Mouse (Mus musculus): ENCODE data around the gene Arhgef15.

Gene Arhgef15

DNA sequence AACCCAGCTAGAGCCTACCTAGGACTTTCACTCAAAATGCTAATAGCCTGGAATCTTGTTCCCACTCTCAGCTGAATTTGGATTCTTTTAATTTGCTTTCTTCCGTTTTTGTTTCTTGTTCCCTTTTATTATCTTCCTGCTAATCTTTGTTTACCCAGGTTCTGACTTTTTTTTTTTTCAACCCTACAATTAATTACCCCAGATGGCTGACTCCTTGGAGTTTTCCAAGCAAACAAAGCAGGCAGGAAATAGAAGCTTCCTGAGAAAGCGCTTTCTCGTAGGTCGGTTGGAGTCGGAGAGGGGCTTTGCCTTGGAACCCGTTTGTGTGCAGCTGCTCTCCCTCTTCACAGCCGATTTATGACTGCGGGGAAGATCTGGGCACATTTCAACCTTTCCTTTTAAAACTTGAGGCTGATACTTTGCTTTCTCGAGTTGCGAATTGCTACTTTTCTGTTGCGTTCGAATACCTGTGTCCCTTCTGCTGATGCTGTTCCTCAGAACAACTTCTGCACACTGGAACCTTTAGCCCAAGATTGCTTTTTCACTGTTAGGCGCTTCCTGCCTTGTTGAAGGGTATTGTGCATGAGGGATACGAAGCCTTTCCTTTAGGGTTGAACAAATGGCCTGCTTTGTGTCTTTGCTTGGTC lies 45.6 kb downstream of the Arhgef15 start:
- DNase-seq = no peak

DNA sequence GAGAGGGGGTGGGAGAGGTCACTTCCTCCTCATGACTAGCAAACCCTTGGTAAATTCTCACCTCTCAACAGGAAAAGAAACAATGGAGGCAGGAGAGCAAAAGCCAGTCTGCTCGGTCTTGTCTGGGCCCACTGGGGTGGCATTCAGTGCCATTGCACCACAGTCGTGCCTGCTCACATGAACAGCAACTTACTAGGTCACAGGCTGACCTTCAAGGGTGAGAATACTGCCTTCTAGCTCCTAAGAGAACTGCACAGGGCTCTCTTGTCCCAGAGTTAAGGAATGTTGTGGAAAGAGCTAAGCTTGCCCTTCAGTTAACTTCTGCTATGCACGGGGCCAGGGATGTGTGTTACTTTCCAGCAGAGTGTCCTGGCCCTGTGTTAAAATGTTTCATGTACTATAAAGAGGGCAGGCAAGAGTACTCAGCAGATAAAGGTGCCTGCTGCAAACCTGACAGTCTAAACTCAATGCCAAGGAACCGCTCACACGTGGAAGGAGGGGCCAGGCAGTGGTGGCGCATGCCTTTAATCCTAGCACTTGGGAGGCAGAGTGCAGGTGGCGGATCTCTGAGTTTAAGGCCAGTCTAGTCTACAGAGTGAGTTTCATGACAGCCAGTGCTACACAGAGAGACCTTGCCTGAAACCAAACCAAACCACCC lies 48.3 kb downstream of the Arhgef15 start:
- DNase-seq = no peak

- DNase-seq = no peak
These were observed 50.0 kb downstream of the Arhgef15 start for GRCm38 (mm10) chr11:68907251-68907650.

GRCm38 (mm10) chr11:68906461-68906790 lies 50.9 kb downstream of the Arhgef15 start:
- no peak for DNase-seq

DNA sequence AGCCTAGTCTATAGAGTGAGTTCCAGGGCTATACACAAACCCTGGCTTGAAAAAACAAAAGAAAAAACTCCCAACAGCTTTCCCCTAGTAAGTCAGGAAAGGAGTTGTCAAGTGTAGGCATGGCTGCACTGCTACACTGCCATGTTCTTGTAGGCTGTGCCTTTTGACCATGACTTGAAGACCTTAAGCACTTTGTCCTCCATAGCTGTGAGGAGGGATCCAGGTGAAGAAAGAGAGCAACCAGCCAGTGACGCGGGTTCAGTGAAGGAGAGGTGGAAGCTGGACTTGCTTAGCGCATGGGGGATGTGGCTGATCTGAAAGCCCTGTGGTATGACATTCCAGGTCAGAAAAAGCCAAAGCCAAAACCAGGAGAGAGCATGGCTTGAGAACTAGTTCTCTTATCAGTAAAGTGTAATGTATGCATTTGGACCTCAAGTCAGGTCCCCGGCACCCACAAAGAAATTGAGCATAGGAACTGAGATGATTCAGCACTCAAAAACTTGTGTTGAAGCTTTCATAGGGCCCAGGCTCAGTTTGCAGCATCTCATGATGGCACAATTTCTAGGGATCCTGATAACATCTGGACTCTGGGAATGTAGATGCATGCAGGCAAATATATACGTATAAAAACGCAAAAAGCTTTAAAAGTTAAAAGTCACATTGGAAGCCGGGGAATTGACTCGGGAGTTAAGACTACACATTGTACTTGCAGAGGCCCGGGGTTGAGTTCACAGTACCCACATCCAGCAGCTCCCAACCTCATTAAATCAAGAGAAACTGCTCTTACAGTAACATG lies 51.4 kb downstream of the Arhgef15 start:
- DNase-seq = no peak

DNA sequence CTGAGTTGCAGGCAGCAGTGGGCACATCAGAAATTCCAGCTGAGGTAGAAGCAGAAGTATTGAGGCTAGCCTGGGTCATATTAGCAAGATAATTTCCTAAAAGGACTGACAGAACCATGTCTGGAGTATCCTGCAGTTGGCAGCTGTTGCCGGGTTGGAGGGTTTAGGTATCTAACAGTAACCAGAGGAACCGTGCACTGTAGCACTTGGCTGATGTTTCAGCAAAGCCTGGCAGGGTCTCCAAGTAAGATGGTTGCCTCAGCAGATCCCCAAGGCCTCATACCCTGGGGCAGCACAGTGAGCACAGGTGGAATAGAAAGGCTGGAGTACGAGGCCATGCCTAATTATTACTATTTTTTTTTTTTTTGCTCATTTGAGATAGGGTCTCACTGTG lies 52.1 kb downstream of the Arhgef15 start:
- DNase-seq = no peak

DNA sequence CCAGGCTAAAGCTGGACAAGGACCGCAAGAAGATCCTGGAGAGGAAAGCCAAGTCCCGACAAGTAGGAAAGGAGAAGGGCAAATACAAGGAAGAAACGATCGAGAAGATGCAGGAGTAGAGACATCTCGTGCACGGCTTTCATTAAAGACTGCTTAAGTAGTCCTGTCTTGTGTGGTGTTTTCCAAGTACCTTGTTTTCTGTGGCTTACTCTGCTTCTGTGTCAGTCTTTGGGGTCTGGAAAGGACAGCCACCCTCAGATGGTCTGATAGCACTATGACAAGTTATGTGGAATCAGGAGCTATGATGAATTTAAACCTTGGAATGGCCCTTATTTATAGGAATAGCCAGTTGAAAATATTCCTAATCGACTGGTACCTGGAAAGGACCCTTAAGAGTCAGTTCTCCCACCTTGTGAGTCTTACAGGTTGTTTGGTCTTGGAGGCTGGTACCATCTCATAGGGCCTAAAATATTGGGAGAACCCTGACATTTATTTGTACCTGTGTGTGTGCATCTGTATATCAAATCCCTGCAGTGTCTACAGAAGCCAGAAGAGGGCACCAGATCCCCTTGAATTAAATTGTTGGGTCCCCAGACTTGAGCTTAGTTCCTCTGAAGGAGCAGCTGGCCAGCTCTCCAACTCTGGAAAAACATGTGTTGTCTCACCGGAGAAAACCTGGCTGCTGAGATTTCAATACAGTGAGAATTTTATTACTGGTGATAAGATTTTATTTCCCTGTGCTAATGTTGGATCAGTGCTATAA lies 52.7 kb downstream of the Arhgef15 start:
- peak; percentile 64 for DNase-seq

DNA sequence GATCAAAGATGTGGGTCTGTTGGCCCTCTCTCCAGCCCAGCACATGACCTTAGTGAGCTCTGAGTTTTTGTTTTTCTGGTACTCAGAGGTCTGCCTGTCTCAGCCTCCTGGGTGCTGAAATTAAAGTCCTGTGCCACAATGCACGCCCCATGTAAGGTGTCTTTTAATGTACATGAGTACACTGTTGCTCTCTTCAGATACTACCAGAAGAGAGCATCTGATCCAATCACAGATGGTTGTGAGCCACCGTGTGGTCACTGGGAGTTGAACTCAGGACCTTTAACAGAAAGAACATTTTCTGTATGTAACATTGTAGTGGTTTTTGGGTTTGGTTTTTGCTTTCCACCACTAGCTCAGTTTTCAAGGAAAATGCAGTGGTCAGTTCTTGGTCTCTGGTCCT lies 53.5 kb downstream of the Arhgef15 start:
- no peak for DNase-seq

DNA sequence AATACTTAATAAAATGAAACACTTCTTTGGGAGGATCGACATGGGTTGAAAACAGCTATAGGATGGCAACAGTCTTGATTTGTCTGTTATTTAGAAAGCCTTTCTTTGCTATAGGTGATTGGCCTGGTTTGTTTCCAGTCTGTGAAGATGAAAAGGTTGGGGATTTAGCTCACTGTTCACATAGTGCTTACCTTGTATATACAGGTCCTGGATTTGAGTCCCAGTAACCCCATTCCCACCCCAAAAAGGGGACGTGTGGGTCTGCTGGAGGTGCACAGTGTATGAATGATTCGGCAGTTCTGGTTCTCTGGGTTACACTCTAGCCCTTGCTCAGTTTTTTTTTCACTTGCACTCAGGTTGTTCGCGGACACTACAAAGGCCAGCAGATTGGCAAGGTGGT lies 54.5 kb downstream of the Arhgef15 start:
- no peak for DNase-seq

DNA sequence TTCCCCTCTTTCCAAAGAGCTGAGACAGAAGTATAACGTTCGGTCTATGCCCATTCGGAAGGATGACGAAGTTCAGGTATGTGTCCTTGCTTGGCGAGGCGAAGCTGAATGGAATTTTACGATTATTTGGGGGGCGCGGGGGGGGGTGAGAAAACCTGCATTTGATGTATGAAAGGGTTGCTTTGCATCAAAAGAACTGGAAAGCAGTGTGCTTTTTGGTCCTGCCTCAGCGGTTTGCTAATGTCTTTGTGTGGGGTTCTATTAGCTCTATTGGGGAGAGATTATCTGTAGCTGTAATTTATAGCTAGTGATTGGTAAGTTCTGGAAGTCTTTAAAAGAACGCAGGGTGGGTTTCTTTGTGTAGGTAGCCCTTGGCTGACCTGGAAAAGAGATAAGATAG lies 54.9 kb downstream of the Arhgef15 start:
- DNase-seq = no peak

GRCm38 (mm10) chr11:68902047-68902364 lies 55.3 kb downstream of the Arhgef15 start:
- no peak for DNase-seq

GRCm38 (mm10) chr11:68901351-68902046 lies 55.8 kb downstream of the Arhgef15 start, which contains the start of gene Rpl26:
Gene Rpl26 (plus strand): TSS chr11:68901583.
- DNase-seq = peak; percentile 98

DNA sequence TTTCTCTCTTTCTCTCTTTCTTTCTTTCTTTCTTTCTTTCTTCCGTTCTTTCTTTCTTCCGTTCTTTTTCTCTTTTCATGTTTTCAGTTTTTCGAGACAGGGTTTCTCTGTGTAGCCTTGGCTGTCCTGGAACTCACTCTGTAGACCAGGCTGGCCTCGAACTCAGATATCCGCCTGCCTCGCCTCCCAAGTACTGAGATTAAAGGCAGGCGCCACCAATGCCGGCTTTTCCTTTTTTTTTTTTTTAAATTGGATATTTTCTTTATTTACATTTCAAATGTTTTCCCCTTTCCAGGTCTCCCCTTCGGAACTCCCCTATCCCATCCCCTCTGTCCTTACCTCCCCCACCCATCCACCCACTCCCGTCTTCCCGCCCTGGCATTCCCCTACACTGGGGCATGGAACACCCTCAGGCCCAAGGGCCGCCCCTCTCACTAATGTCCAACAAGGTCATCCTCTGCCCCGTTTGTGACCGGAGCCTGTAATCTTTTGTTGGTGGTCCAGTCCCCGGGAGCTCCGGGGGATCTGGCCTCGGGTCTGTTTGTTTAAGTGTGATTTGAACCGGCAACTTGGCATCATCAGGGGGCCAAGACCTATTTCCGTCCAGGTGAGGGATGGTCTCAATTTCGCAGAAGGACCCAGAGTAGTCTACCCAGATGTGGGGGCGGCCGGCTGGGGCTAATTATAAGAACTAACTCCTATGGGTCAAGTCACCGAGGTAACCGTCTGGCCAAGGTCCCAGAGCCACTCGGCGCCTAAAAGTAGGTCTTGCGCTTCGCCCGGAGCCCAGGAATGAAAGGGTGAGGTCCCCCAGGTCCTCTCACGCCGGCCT lies 56.5 kb downstream of the Arhgef15 start:
- no peak for DNase-seq

DNA sequence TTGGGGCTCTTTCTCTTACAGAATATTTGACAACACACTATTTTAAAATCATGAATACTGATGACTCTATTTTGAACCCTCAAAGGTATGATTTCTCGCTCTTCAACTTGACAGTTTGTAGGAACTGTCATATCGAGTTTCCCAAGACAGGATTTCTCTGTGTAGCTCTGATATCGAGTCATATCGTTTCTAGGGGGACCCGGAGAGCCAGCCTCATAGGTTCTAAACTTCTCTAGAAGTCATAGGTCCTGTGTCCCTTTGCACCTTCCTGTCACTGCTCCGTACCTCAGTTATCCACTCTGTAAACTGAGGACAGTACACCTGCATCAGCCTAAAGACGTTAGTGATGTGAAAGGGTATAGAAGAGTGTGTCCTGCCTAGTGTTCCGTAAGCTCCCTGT lies 57.5 kb downstream of the Arhgef15 start:
- DNase-seq = no peak

GRCm38 (mm10) chr11:68898790-68899189 lies 58.5 kb downstream of the Arhgef15 start:
- no peak for DNase-seq

- no peak for DNase-seq
These were observed 59.4 kb downstream of the Arhgef15 start for GRCm38 (mm10) chr11:68897838-68898237.

DNA sequence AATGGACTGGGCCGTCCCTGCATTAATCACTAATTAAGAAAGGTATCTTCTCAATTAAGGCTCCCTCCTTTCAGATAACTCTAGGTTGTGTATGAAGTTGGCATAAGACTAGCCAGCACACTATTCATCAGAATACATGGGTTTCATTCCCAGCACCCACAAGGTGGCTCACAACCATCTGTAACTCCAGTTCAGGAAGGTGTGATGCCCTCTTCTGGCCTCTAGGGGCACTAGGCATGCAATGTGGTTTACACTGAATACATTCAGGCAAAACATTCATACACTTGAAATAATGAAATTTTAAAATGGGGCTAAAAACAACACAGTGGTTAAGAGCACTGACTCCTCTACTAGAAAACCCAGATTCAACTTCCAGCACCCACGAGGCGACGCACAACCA lies 60.2 kb downstream of the Arhgef15 start:
- DNase-seq = no peak

DNA sequence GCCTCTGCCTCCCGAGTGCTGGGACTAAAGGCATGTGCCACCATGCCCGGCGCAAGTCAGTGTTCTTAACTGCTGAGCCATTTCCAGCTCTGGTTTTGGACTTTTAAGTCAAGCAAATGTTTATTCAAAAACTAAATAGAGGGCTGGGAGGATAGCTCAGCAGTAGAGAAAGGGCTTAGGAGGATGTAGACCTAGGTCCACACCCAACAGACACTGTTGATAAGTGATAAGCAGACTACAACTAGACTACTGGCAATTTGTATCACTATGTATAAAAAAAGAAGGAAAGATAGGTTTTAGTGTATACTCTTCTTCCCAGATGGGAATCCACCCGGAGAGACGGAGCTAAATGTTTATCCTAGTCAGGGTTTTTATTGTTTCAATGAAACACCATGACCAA lies 61.0 kb downstream of the Arhgef15 start:
- no peak for DNase-seq

- no peak for DNase-seq
These were observed 63.3 kb downstream of the Arhgef15 start for GRCm38 (mm10) chr11:68893911-68894464.
